Mouse (Mus musculus): Measurements from ENCODE around the gene Krt33a. TPM values are rescaled to one million over a fixed set of nuclear protein-coding genes. Genes with fewer than 3 reads are reported as not detected.
A peak's percentile ranks its signal among the peaks of the same experiment; 100 is the strongest.

The Krt33a gene
- total and polyA plus RNA-seq, 3 experiments: not detected

- DNase-seq (ENCODE audit: low spot score): no peak
- no peaks in the 10 kb centered on the region; the same call in 1 of the 2 replicates for H3K27me3 ChIP-seq (ENCODE audit: insufficient read depth, low read length)
- TF ChIP-seq GATA2 (IDR thresholded peaks at IDR 0.05; ENCODE audit: borderline replicate concordance, low read depth, low read length) (no peak), TAL1 (conservative IDR thresholded peaks at IDR 0.05; ENCODE audit: low read depth, low read length) (no peak), CTCF (IDR thresholded peaks at IDR 0.05; ENCODE audit: low read depth, low read length) (no peak), GATA1 (IDR thresholded peaks at IDR 0.05; ENCODE audit: borderline replicate concordance, low read length) (no peak), POLR2AphosphoS5 (IDR thresholded peaks at IDR 0.05; ENCODE audit: insufficient replicate concordance, low read depth, low read length) (no peak)
Observed at GRCm38 (mm10) chr11:99990571-99990970, 25.4 kb downstream of the Krt33a start.

GRCm38 (mm10) chr11:99989881-99990405 lies 26.1 kb downstream of the Krt33a start:
- TF ChIP-seq GATA2 (IDR thresholded peaks at IDR 0.05; ENCODE audit: borderline replicate concordance, low read depth, low read length) (no peak), POLR2AphosphoS5 (IDR thresholded peaks at IDR 0.05; ENCODE audit: insufficient replicate concordance, low read depth, low read length) (no peak), TAL1 (conservative IDR thresholded peaks at IDR 0.05; ENCODE audit: low read depth, low read length) (no peak), CTCF (IDR thresholded peaks at IDR 0.05; ENCODE audit: low read depth, low read length) (no peak), GATA1 (IDR thresholded peaks at IDR 0.05; ENCODE audit: borderline replicate concordance, low read length) (no peak)
- no peak for ATAC-seq (ENCODE audit: extremely low read depth, insufficient number of reproducible peaks, low FRiP score, poor library complexity, severe bottlenecking)
- Histone ChIP-seq H3K9me3 (replicated peaks) (peaks cover 64% of the 10 kb centered on the region), H3K4me1 (ENCODE audit: insufficient read depth, low read depth, low read length) (no peaks in the 10 kb centered on the region; the same call in 1 of the 2 replicates), H3K27me3 (ENCODE audit: insufficient read depth, low read length) (no peaks in the 10 kb centered on the region; the same call in 1 of the 2 replicates), H3K36me3 (replicated peaks) (no peaks in the 10 kb centered on the region), H3K4me3 (ENCODE audit: low read depth, low read length) (no peak overlapping the region)
- DNase-seq (ENCODE audit: low spot score): no peak

More at GRCm38 (mm10) chr11:99990571-99990970, 25.4 kb downstream of the Krt33a start:
- peaks cover 57% of the 10 kb centered on the region for H3K9me3 ChIP-seq (replicated peaks)
- no peaks in the 10 kb centered on the region; the same call in 1 of the 2 replicates for H3K4me1 ChIP-seq (ENCODE audit: insufficient read depth, low read depth, low read length)
- H3K4me3 ChIP-seq (ENCODE audit: low read depth, low read length): no peak overlapping the region
- ATAC-seq (ENCODE audit: extremely low read depth, insufficient number of reproducible peaks, low FRiP score, poor library complexity, severe bottlenecking): no peak
- H3K36me3 ChIP-seq (replicated peaks): no peaks in the 10 kb centered on the region

- H3K4me1 ChIP-seq (ENCODE audit: insufficient read depth, low read depth, low read length): no peaks in the 10 kb centered on the region; the same call in 1 of the 2 replicates
- ATAC-seq (ENCODE audit: extremely low read depth, insufficient number of reproducible peaks, low FRiP score, poor library complexity, severe bottlenecking) (no peak), DNase-seq (ENCODE audit: low spot score) (no peak)
- H3K4me3 ChIP-seq (ENCODE audit: low read depth, low read length): no peak overlapping the region
- TF ChIP-seq GATA2 (IDR thresholded peaks at IDR 0.05; ENCODE audit: borderline replicate concordance, low read depth, low read length) (no peak), POLR2AphosphoS5 (IDR thresholded peaks at IDR 0.05; ENCODE audit: insufficient replicate concordance, low read depth, low read length) (no peak), GATA1 (IDR thresholded peaks at IDR 0.05; ENCODE audit: borderline replicate concordance, low read length) (no peak), TAL1 (conservative IDR thresholded peaks at IDR 0.05; ENCODE audit: low read depth, low read length) (no peak), CTCF (IDR thresholded peaks at IDR 0.05; ENCODE audit: low read depth, low read length) (no peak)
- H3K36me3 ChIP-seq (replicated peaks): no peaks in the 10 kb centered on the region
- peaks cover 64% of the 10 kb centered on the region for H3K9me3 ChIP-seq (replicated peaks)
- H3K27me3 ChIP-seq (ENCODE audit: insufficient read depth, low read length): no peaks in the 10 kb centered on the region
Observed at GRCm38 (mm10) chr11:99988530-99988929, 27.5 kb downstream of the Krt33a start.

- Histone ChIP-seq H3K27me3 (ENCODE audit: insufficient read depth, low read length) (no peaks in the 10 kb centered on the region), H3K4me1 (ENCODE audit: insufficient read depth, low read depth, low read length) (no peaks in the 10 kb centered on the region; the same call in 1 of the 2 replicates), H3K9me3 (replicated peaks) (peaks cover 68% of the 10 kb centered on the region), H3K36me3 (replicated peaks) (no peaks in the 10 kb centered on the region), H3K4me3 (ENCODE audit: low read depth, low read length) (peak within 1 kb of the TSS; percentile 36; the same call in 1 of the 2 replicates)
- ATAC-seq (ENCODE audit: extremely low read depth, insufficient number of reproducible peaks, low FRiP score, poor library complexity, severe bottlenecking) (no peak), DNase-seq (ENCODE audit: low spot score) (no peak)
- TF ChIP-seq POLR2AphosphoS5 (IDR thresholded peaks at IDR 0.05; ENCODE audit: insufficient replicate concordance, low read depth, low read length) (no peak), GATA1 (IDR thresholded peaks at IDR 0.05; ENCODE audit: borderline replicate concordance, low read length) (no peak), GATA2 (IDR thresholded peaks at IDR 0.05; ENCODE audit: borderline replicate concordance, low read depth, low read length) (no peak), TAL1 (conservative IDR thresholded peaks at IDR 0.05; ENCODE audit: low read depth, low read length) (no peak), CTCF (IDR thresholded peaks at IDR 0.05; ENCODE audit: low read depth, low read length) (no peak)
Observed at GRCm38 (mm10) chr11:99986180-99986647, 29.8 kb downstream of the Krt33a start, which contains the start of gene Krtap16-1. Krtap16-1 (minus strand) TSS chr11:99986597.

GRCm38 (mm10) chr11:99985291-99986092 lies 30.5 kb downstream of the Krt33a start:
- ATAC-seq (ENCODE audit: extremely low read depth, insufficient number of reproducible peaks, low FRiP score, poor library complexity, severe bottlenecking): no peak

GRCm38 (mm10) chr11:99983442-99983841 lies 32.6 kb downstream of the Krt33a start:
- Histone ChIP-seq H3K4me1 (ENCODE audit: insufficient read depth, low read depth, low read length) (no peaks in the 10 kb centered on the region; the same call in 1 of the 2 replicates), H3K9me3 (replicated peaks) (peaks cover 76% of the 10 kb centered on the region), H3K27me3 (ENCODE audit: insufficient read depth, low read length) (no peaks in the 10 kb centered on the region), H3K4me3 (ENCODE audit: low read depth, low read length) (no peak overlapping the region), H3K36me3 (replicated peaks) (no peaks in the 10 kb centered on the region)
- ATAC-seq (ENCODE audit: extremely low read depth, insufficient number of reproducible peaks, low FRiP score, poor library complexity, severe bottlenecking) (no peak), DNase-seq (ENCODE audit: low spot score) (no peak)
- TF ChIP-seq GATA1 (IDR thresholded peaks at IDR 0.05; ENCODE audit: borderline replicate concordance, low read length) (no peak), POLR2AphosphoS5 (IDR thresholded peaks at IDR 0.05; ENCODE audit: insufficient replicate concordance, low read depth, low read length) (no peak), CTCF (IDR thresholded peaks at IDR 0.05; ENCODE audit: low read depth, low read length) (no peak), GATA2 (IDR thresholded peaks at IDR 0.05; ENCODE audit: borderline replicate concordance, low read depth, low read length) (no peak), TAL1 (conservative IDR thresholded peaks at IDR 0.05; ENCODE audit: low read depth, low read length) (no peak)

More at GRCm38 (mm10) chr11:99985291-99986092, 30.5 kb downstream of the Krt33a start:
- Histone ChIP-seq H3K36me3 (replicated peaks) (no peaks in the 10 kb centered on the region), H3K4me3 (ENCODE audit: low read depth, low read length) (peak overlapping the region; percentile 36; the same call in 1 of the 2 replicates), H3K4me1 (ENCODE audit: insufficient read depth, low read depth, low read length) (no peaks in the 10 kb centered on the region; the same call in 1 of the 2 replicates), H3K9me3 (replicated peaks) (peaks cover 69% of the 10 kb centered on the region), H3K27me3 (ENCODE audit: insufficient read depth, low read length) (no peaks in the 10 kb centered on the region)
- TF ChIP-seq GATA1 (IDR thresholded peaks at IDR 0.05; ENCODE audit: borderline replicate concordance, low read length) (no peak), POLR2AphosphoS5 (IDR thresholded peaks at IDR 0.05; ENCODE audit: insufficient replicate concordance, low read depth, low read length) (no peak), GATA2 (IDR thresholded peaks at IDR 0.05; ENCODE audit: borderline replicate concordance, low read depth, low read length) (no peak), TAL1 (conservative IDR thresholded peaks at IDR 0.05; ENCODE audit: low read depth, low read length) (no peak), CTCF (IDR thresholded peaks at IDR 0.05; ENCODE audit: low read depth, low read length) (no peak)
- DNase-seq (ENCODE audit: low spot score): no peak
